Mouse (Mus musculus): ENCODE data around the gene Sord.
A peak's percentile ranks its signal among the peaks of the same experiment; 100 is the strongest.
"Not testable (repeated sequence)": the region's sequence is repeated elsewhere in the genome, so short reads cannot be mapped to it uniquely, and the experiment has no call there.

Sord gene

GRCm38 (mm10) chr2:122234611-122235288 lies at the start of gene Sord:
TSS of gene Sord (plus strand) at chr2:122234749.
- peak; percentile 79 for DNase-seq (ENCODE audit: low spot score)

- no peak for DNase-seq (ENCODE audit: low spot score)
Observed at GRCm38 (mm10) chr2:122185086-122185485, 49.5 kb upstream of the Sord start.

- DNase-seq (ENCODE audit: low spot score): no peak
Observed at GRCm38 (mm10) chr2:122186106-122186505, 48.4 kb upstream of the Sord start, which contains the start of the genes Patl2 and Terb2. TSS of gene Patl2 (minus strand) at chr2:122186189. TSS of gene Terb2 (plus strand) at chr2:122186272.

DNA sequence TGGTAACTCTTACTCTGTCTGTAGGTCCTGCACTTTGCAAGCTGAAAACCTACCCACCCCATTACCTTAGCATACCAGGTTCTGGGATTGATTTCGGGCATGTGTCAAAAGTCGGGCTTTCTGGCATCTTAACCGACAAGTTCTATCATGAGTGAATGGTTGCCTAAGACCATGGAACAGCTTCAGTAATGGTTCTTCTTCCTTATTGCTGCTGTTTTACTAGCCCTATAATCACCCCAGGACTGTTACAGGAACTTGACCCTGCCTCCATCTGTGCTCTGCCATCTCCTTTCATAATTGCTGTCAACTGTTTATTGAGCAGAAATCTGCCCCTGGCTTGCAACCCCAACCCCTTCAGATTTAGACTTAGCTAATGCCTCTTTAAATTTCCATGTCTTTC lies 47.8 kb upstream of the Sord start:
- DNase-seq (ENCODE audit: low spot score): no peak

GRCm38 (mm10) chr2:122191849-122192248 lies 42.7 kb upstream of the Sord start:
- DNase-seq (ENCODE audit: low spot score): no peak

DNA sequence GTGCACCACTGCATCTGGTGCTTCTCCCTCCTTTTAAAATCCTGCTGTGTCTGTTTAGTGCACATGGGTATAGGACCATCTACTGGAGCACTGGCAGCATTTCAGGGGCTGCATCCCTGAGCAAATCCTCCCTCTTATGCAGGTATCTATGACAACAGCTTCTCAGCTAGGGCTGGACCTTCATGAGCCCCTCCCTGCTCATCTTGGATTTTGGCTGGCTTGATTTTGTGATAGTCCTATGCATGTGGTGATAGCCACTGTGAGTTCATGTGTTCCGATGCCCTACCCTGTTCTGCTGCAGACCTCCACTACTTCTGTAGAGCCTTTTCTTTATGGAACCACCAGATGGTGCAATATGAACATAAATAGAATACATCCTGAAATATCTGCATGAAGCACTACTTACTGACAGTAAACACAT lies 40.0 kb upstream of the Sord start:
- peak; percentile 24 for DNase-seq (ENCODE audit: low spot score)

GRCm38 (mm10) chr2:122201501-122201900 lies 33.0 kb upstream of the Sord start:
- no peak for DNase-seq (ENCODE audit: low spot score)

DNA sequence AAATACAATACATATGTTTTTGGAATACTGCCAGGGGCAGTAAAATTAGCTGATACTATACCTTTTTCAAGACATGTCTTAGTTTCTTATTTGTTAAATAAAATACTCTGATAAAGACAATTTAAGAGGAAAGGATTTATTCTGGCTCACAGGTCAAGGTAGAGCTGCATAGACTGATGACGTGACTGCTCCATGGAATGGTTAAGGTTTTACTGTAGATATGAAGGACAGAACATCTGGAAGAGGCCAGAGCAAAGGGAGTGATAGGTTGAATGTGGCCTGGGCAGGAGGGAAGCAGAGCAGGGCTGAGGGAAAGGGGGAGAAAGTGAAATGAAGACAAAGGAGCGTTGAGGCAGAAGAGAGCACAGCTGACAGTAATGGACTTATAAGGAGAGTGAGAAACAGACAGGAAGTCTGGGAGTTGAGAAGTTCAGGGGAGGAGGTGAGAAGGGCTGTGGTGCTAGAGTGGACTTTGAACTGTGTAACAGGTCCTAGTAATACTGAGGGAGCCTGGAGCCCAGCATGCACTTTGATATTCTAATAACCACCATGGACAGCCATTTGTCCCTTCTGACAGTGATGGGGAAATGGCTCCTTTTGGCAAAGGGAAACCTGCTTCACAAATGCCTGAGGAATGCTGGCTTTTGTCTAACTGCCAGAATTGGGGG lies 28.0 kb upstream of the Sord start:
- DNase-seq (ENCODE audit: low spot score): no peak

DNA sequence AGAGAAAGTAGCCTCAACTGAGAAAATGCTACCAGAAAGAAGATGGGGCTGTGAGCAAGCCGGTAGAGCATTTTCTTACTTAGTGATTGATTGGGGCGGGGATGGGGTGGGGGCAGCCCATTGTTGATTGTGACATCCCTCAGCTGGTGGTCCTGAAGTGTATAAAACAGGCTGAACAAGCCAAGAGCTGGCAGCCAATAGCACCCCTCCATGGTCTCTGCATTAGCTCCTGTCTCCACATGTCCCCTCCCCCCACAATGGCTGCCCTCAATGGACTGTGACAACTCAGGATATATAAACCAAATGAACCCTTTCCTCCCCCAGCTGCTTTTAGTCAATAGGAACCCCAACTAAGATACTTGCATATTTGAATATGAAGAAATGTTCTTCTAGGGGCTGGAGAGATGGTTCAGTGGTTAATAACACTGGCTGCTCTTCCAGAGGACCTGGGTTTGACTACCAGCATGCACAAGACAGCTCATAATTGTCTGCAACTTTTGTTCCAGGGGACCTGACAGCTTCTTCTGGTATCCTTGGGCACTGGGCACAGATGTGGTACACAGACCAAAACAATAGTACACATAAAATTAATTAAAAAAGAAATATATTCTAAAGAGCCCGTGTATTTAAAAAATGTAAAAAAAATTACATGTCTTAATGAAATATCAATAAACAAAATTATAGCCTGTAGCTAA lies 23.9 kb upstream of the Sord start:
- no peak for DNase-seq (ENCODE audit: low spot score)

- DNase-seq (ENCODE audit: low spot score): not testable (repeated sequence)
Observed at GRCm38 (mm10) chr2:122217075-122217474, 17.5 kb upstream of the Sord start.

- no peak for DNase-seq (ENCODE audit: low spot score)
Observed at GRCm38 (mm10) chr2:122218234-122218633, 16.3 kb upstream of the Sord start.

DNA sequence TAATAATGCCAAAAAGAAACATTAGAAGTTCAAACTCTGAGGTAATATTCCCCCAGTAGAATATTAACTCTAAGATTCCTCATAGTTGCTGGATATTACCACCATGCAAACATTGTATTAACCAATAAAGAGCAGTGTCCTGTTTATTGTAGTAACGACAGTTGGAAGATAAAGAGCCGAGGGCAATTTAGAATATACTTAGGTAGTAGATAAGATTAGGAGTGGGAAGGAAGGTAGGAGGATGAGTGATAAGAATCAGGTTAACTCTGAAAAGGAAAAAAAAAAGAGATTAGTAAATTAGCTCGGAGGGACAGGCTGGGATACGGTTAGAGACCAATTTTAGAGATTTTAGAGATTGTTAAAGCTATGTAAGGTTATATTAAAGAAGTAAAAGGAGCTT lies 13.2 kb upstream of the Sord start:
- DNase-seq (ENCODE audit: low spot score): no peak

- no peak for DNase-seq (ENCODE audit: low spot score)
Observed at GRCm38 (mm10) chr2:122221798-122222197, 12.8 kb upstream of the Sord start.

DNA sequence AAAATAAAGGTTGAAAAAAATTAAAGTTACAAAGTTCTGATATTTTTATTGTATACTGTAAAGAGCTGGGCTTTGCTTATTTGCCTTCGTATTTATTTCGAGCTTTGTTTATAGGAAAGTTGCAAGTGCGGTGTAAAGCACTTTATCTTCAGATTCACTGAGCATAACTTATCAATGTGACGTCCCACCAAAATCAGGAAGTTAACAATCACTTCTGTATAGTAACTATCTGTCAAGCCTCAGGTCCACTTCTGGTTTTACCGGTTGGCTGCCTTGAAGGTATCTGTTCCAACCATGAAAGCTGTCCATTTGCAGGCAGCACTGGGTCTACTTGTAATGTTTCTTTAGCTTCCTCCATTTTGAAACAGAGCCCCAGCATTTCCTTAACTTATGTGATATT lies 12.3 kb upstream of the Sord start:
- DNase-seq (ENCODE audit: low spot score): no peak

DNA sequence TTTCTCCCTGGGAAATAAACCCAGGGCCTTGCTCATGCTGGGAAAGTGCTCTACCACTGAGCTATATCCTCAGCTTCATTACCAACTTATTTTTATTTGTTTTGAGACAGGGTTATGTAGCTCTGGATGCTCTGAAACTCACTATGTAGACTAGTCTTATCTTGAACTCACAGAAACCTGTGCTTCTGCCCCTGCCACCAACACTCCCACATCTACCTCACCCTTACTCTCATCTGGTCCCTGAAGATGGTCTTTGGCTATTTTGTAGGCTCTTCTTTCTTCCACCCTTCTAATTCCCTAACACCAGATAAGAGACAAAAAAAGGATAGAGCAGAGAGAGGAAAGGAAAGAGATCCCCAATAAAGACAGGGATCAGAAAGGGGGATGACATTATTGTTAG lies 10.9 kb upstream of the Sord start:
- DNase-seq (ENCODE audit: low spot score): no peak

GRCm38 (mm10) chr2:122230395-122230794 lies 4.2 kb upstream of the Sord start:
- no peak for DNase-seq (ENCODE audit: low spot score)

GRCm38 (mm10) chr2:122231616-122232015 lies 2.9 kb upstream of the Sord start:
- DNase-seq (ENCODE audit: low spot score): no peak

GRCm38 (mm10) chr2:122233341-122233740 lies 1.2 kb upstream of the Sord start:
- DNase-seq (ENCODE audit: low spot score): no peak

GRCm38 (mm10) chr2:122233759-122234557 lies 591 bp upstream of the Sord start:
- DNase-seq (ENCODE audit: low spot score): peak; percentile 68

DNA sequence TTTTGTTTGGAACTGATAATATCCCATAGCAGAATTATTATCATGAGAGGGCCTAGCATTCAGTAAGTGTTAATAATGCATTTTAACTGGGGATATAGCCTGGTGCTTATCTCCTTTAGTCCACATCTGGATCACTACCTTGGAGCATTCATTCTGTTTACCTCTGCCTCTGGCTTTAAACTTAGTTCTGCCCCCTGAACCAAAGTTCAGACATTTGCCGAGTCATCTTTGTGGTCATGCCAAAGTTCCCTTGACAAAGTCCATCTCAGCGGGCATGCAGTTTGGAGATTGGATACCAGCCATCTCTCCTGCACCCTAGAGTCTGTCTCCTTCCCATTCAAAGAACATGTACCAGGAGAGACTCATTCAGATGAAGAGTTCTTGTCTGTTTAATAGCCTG lies 876 bp downstream of the Sord start:
- DNase-seq (ENCODE audit: low spot score): peak; percentile 30

DNA sequence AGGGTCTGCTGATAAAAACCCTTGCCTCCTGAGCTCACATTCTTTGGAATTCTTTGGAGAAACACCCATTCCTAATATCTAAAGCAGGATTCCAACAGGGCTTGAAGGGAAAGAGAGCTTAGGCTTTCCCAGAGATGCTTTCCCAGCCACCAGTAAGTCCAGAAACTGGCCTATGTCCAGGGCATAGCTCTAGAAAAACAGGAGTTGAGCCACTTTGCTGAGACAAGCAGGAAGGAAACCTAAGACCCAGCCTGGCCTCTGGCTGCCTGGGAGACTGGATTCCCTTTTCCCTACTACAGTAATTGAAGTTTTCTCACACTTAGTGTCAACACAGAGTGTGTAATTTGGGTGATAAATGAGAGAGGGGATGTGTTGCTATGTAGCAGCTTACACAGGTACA lies 1.8 kb downstream of the Sord start:
- DNase-seq (ENCODE audit: low spot score): no peak

DNA sequence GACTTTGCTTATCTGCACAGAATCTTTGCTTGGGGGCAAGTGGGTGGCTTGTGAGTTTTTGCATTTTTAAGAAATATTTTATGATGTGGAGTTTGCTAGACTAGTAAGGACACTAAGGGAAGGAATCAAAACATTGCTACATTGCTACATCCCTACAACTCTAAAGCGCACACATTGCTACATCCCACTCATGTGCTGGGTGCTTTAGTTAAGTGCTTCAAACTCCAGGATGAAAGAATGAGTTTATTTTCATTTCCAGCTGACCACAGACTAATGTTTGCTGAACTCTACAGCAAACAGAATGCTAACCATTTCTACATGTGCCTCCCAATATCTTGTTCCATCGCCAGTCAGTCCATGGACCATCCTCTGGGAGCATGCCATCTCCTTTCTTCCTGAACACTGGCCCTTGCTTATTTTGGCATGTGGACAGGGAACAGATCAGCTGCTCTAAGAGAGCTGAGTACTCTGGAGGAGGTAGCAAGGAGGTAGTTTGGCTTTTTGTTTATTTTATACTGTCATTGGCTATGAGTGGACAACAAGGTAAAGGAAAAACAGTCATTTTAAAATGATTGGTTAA lies 3.4 kb downstream of the Sord start:
- no peak for DNase-seq (ENCODE audit: low spot score)

All from c-Kit-positive CD71-positive TER-119-positive erythroid progenitor cells, embryonic 14.5 days (primary cell).